Mouse (Mus musculus) C2C12 (cell line): ENCODE measurements at regions not wholly inside any gene's neighbourhood (a gene's known extent, or its start where the extent isn't known, plus 50 kb on each side); places are given as distances from the start of the nearest gene placed in this dataset.

Source experiments
- H3K27me3 ChIP-seq: one replicate; pipeline ENCODE4 v1.6.1; 2011; ENCODE audit not compliant: control insufficient read depth, insufficient read depth, insufficient read length
- H3K36me3 ChIP-seq: one replicate; pipeline ENCODE4 v1.6.1; 2011; ENCODE audit not compliant: control insufficient read depth, insufficient read depth
- H3K4me3 ChIP-seq: one replicate; pipeline ENCODE4 v1.5.1; 2011; ENCODE audit warnings: mild to moderate bottlenecking, control low read depth; ENCODE audit not compliant: poor library complexity, insufficient read depth, severe bottlenecking
- H3K79me2 ChIP-seq: one replicate; pipeline ENCODE4 v1.6.1; 2011; ENCODE audit not compliant: control insufficient read depth, insufficient read depth
- H3K79me3 ChIP-seq: one replicate; pipeline ENCODE4 v1.6.1; 2011; ENCODE audit warnings: low read depth, control low read depth
- H3ac ChIP-seq: one replicate; pipeline ENCODE3; 2011; ENCODE audit warnings: low read depth; ENCODE audit not compliant: control insufficient read depth, insufficient read length
- CEBPB ChIP-seq: IDR thresholded peaks from one replicate; pipeline ENCODE4 v1.6.1; 2011; ENCODE audit warnings: low read depth, mild to moderate bottlenecking, control low read depth, moderate library complexity
- CTCF ChIP-seq: IDR thresholded peaks from one replicate; pipeline ENCODE4 v1.5.1; 2011; ENCODE audit not compliant: control insufficient read depth, insufficient read depth, insufficient read length
- FOSL1 ChIP-seq: IDR thresholded peaks from one replicate; pipeline ENCODE4 v1.8.0; 2011; ENCODE audit warnings: mild to moderate bottlenecking, low read length; ENCODE audit not compliant: poor library complexity, insufficient read depth, severe bottlenecking
- MAX ChIP-seq: IDR thresholded peaks from one replicate; pipeline ENCODE4 v1.6.1; 2011; ENCODE audit warnings: mild to moderate bottlenecking, control low read depth
- MYOD1 ChIP-seq: IDR thresholded peaks from one replicate; pipeline ENCODE4 v1.6.1; 2011; ENCODE audit warnings: low read depth; ENCODE audit not compliant: control insufficient read depth, insufficient read length
- MYOG ChIP-seq: IDR thresholded peaks from one replicate; pipeline ENCODE4 v1.6.1; 2011; ENCODE audit not compliant: control insufficient read depth, insufficient read length; ENCODE audit errors: extremely low read depth
- USF1 ChIP-seq: IDR thresholded peaks from one replicate; pipeline ENCODE4 v1.6.1; 2011; ENCODE audit warnings: low read depth, mild to moderate bottlenecking, control low read depth, moderate library complexity

- Histone ChIP-seq H3K4me3 (no peak overlapping the region), H3K36me3 (no peaks in the 10 kb centered on the region)
These were observed 288.7 kb upstream of the Rspo3 start for GRCm38 (mm10) chr10:29824413-29824812.

GRCm38 (mm10) chr10:29823177-29823576, 287.5 kb upstream of the Rspo3 start:
- Histone ChIP-seq H3K4me3 (no peak overlapping the region), H3ac (no peak overlapping the region), H3K79me2 (no peaks in the 10 kb centered on the region), H3K79me3 (no peaks in the 10 kb centered on the region), H3K36me3 (no peaks in the 10 kb centered on the region), H3K27me3 (no peaks in the 10 kb centered on the region)
- TF ChIP-seq USF1 = no peak
- TF ChIP-seq MAX = no peak
- TF ChIP-seq FOSL1 = no peak
- TF ChIP-seq CTCF = no peak
- TF ChIP-seq CEBPB = no peak
- no peak for TF ChIP-seq MYOD1
- no peak for TF ChIP-seq MYOG

More at GRCm38 (mm10) chr10:29824413-29824812, 288.7 kb upstream of the Rspo3 start:
- Histone ChIP-seq H3K79me2 (no peaks in the 10 kb centered on the region), H3ac (no peak overlapping the region), H3K79me3 (no peaks in the 10 kb centered on the region), H3K27me3 (no peaks in the 10 kb centered on the region)
- TF ChIP-seq MYOD1 (no peak), MAX (no peak), FOSL1 (no peak), MYOG (no peak), CEBPB (no peak), USF1 (no peak), CTCF (no peak)

GRCm38 (mm10) chr10:29803915-29804545, 268.4 kb upstream of the Rspo3 start:
- H3K27me3 ChIP-seq = no peaks in the 10 kb centered on the region
- peak; percentile 53 for TF ChIP-seq USF1
- no peak for TF ChIP-seq CEBPB
- no peak for TF ChIP-seq MYOD1
- TF ChIP-seq CTCF = peak; percentile 48
- TF ChIP-seq MYOG = no peak
- TF ChIP-seq FOSL1 = no peak
- TF ChIP-seq MAX = no peak
- H3K79me3 ChIP-seq = no peaks in the 10 kb centered on the region
- no peaks in the 10 kb centered on the region for H3K36me3 ChIP-seq
- no peaks in the 10 kb centered on the region for H3K79me2 ChIP-seq
- H3ac ChIP-seq = no peak overlapping the region
- no peak overlapping the region for H3K4me3 ChIP-seq

GRCm38 (mm10) chr10:29802637-29803036, 267.0 kb upstream of the Rspo3 start:
- no peaks in the 10 kb centered on the region for H3K27me3 ChIP-seq
- H3K79me3 ChIP-seq = no peaks in the 10 kb centered on the region
- no peak overlapping the region for H3ac ChIP-seq
- no peaks in the 10 kb centered on the region for H3K79me2 ChIP-seq
- no peaks in the 10 kb centered on the region for H3K36me3 ChIP-seq
- H3K4me3 ChIP-seq = no peak overlapping the region
- no peak for TF ChIP-seq CTCF
- no peak for TF ChIP-seq MYOD1
- TF ChIP-seq MYOG = no peak
- TF ChIP-seq CEBPB = no peak
- no peak for TF ChIP-seq MAX
- TF ChIP-seq USF1 = no peak
- no peak for TF ChIP-seq FOSL1

- no peak for TF ChIP-seq CEBPB
- TF ChIP-seq CTCF = no peak
- TF ChIP-seq USF1 = no peak
- TF ChIP-seq MYOG = no peak
- no peak for TF ChIP-seq FOSL1
- TF ChIP-seq MYOD1 = no peak
- no peak for TF ChIP-seq MAX
- Histone ChIP-seq H3K36me3 (no peaks in the 10 kb centered on the region), H3ac (no peak overlapping the region), H3K79me2 (no peaks in the 10 kb centered on the region), H3K79me3 (no peaks in the 10 kb centered on the region), H3K27me3 (no peaks in the 10 kb centered on the region), H3K4me3 (no peak overlapping the region)
These were observed 259.0 kb upstream of the Rspo3 start for GRCm38 (mm10) chr10:29794663-29795062.
